Mouse (Mus musculus): ENCODE measurements around the gene Gad1. TPM values are rescaled to one million over a fixed set of nuclear protein-coding genes. Genes with fewer than 3 reads are reported as not detected.

The Gad1 gene
- polyA plus RNA-seq, 1 experiment from 2014 or later: 0.57 TPM

GRCm38 (mm10) chr2:70628397-70628796, 75.5 kb downstream of the Gad1 start:
- Histone ChIP-seq H3K9ac (ENCODE audit: low read depth, low read length) (no peak overlapping the region), H3K4me2 (no peak overlapping the region), H3K36me3 (ENCODE audit: control insufficient read depth, insufficient read depth, low read length) (no peaks in the 10 kb centered on the region), H3K27ac (ENCODE audit: low read depth, low read length) (no peak overlapping the region), H3K9me3 (replicated peaks; ENCODE audit: control insufficient read depth, low read length) (no peaks in the 10 kb centered on the region), H3K4me1 (ENCODE audit: control insufficient read depth, insufficient read depth, low read length) (0 out of 2 replicates have a peak, but pooled peaks cover 2% of the 10 kb centered on the region), H3K27me3 (ENCODE audit: control insufficient read depth, insufficient read depth, low read length) (no peaks in the 10 kb centered on the region), H3K4me3 (ENCODE audit: low read depth, low read length) (no peak overlapping the region)
- no peak for ATAC-seq (replicated peaks; ENCODE audit: insufficient number of reproducible peaks, low FRiP score, low TSS enrichment)
- 80% methylated on average over 12 of the region's 12 CpGs for WGBS (ENCODE audit: insufficient replicate concordance)

DNA sequence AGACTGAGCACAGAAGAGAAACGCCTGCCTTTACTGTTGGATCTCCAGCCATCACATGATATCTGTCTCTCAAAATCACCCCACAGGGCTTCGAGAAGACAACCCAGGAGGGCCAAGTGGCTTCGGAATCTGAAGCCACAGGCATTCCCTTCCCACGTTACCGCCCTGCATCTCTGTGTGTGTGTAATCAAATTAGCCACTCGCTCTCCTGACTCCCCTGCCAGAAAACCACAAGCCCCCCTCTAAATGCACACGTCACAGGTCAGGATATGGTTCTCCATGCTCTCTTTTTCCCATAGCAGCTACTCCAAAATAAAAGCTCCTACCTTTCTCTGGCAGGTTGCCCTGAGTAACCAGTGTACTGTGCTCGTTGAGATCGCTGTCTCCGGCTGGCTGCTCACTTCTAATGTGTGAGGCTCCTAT, 76.5 kb downstream of the Gad1 start:
- Histone ChIP-seq H3K27me3 (ENCODE audit: control insufficient read depth, insufficient read depth, low read length) (no peaks in the 10 kb centered on the region), H3K27ac (ENCODE audit: low read depth, low read length) (no peak overlapping the region), H3K4me2 (peak overlapping the region; percentile 54), H3K9me3 (replicated peaks; ENCODE audit: control insufficient read depth, low read length) (no peaks in the 10 kb centered on the region), H3K36me3 (ENCODE audit: control insufficient read depth, insufficient read depth, low read length) (no peaks in the 10 kb centered on the region), H3K4me3 (ENCODE audit: low read depth, low read length) (0 out of 2 replicates have a peak overlapping the region, but pooled peaks have one; percentile 18), H3K4me1 (ENCODE audit: control insufficient read depth, insufficient read depth, low read length) (0 out of 2 replicates have a peak, but pooled peaks cover 2% of the 10 kb centered on the region), H3K9ac (ENCODE audit: low read depth, low read length) (peak overlapping the region; percentile 39; the same call in 1 of the 2 replicates)
- no peak for ATAC-seq (replicated peaks; ENCODE audit: insufficient number of reproducible peaks, low FRiP score, low TSS enrichment)
- 17% methylated on average over 10 of the region's 10 CpGs for WGBS (ENCODE audit: insufficient replicate concordance)

GRCm38 (mm10) chr2:70629921-70630320, 77.0 kb downstream of the Gad1 start:
- 0 out of 2 replicates have a peak overlapping the region, but pooled peaks have one; percentile 18 for H3K4me3 ChIP-seq (ENCODE audit: low read depth, low read length)
- H3K27ac ChIP-seq (ENCODE audit: low read depth, low read length): no peak overlapping the region
- H3K4me2 ChIP-seq: peak overlapping the region; percentile 54
- no peaks in the 10 kb centered on the region for H3K36me3 ChIP-seq (ENCODE audit: control insufficient read depth, insufficient read depth, low read length)
- ATAC-seq (replicated peaks; ENCODE audit: insufficient number of reproducible peaks, low FRiP score, low TSS enrichment): no peak
- 0 out of 2 replicates have a peak, but pooled peaks cover 2% of the 10 kb centered on the region for H3K4me1 ChIP-seq (ENCODE audit: control insufficient read depth, insufficient read depth, low read length)
- H3K27me3 ChIP-seq (ENCODE audit: control insufficient read depth, insufficient read depth, low read length): no peaks in the 10 kb centered on the region
- H3K9me3 ChIP-seq (replicated peaks; ENCODE audit: control insufficient read depth, low read length): no peaks in the 10 kb centered on the region
- 74% methylated on average over 3 of the region's 3 CpGs for WGBS (ENCODE audit: insufficient replicate concordance)
- no peak overlapping the region for H3K9ac ChIP-seq (ENCODE audit: low read depth, low read length)

- H3K36me3 ChIP-seq (ENCODE audit: control insufficient read depth, insufficient read depth, low read length): no peaks in the 10 kb centered on the region
- no peak overlapping the region for H3K4me3 ChIP-seq (ENCODE audit: low read depth, low read length)
- 0 out of 2 replicates have a peak, but pooled peaks cover 2% of the 10 kb centered on the region for H3K4me1 ChIP-seq (ENCODE audit: control insufficient read depth, insufficient read depth, low read length)
- H3K27me3 ChIP-seq (ENCODE audit: control insufficient read depth, insufficient read depth, low read length): no peaks in the 10 kb centered on the region
- ATAC-seq (replicated peaks; ENCODE audit: insufficient number of reproducible peaks, low FRiP score, low TSS enrichment): no peak
- no peak overlapping the region for H3K27ac ChIP-seq (ENCODE audit: low read depth, low read length)
- no peak overlapping the region for H3K4me2 ChIP-seq
- 85% methylated on average over 1 of the region's 1 CpGs for WGBS (ENCODE audit: insufficient replicate concordance)
- no peak overlapping the region for H3K9ac ChIP-seq (ENCODE audit: low read depth, low read length)
- H3K9me3 ChIP-seq (replicated peaks; ENCODE audit: control insufficient read depth, low read length): no peaks in the 10 kb centered on the region
Observed at GRCm38 (mm10) chr2:70631321-70631720, 78.4 kb downstream of the Gad1 start.

GRCm38 (mm10) chr2:70632412-70632811, 79.5 kb downstream of the Gad1 start:
- WGBS (ENCODE audit: insufficient replicate concordance): 77% methylated on average over 1 of the region's 1 CpGs
- Histone ChIP-seq H3K36me3 (ENCODE audit: control insufficient read depth, insufficient read depth, low read length) (no peaks in the 10 kb centered on the region), H3K4me1 (ENCODE audit: control insufficient read depth, insufficient read depth, low read length) (0 out of 2 replicates have a peak, but pooled peaks cover 2% of the 10 kb centered on the region), H3K9me3 (replicated peaks; ENCODE audit: control insufficient read depth, low read length) (no peaks in the 10 kb centered on the region), H3K9ac (ENCODE audit: low read depth, low read length) (no peak overlapping the region), H3K27ac (ENCODE audit: low read depth, low read length) (no peak overlapping the region), H3K27me3 (ENCODE audit: control insufficient read depth, insufficient read depth, low read length) (no peaks in the 10 kb centered on the region), H3K4me3 (ENCODE audit: low read depth, low read length) (no peak overlapping the region), H3K4me2 (no peak overlapping the region)
- ATAC-seq (replicated peaks; ENCODE audit: insufficient number of reproducible peaks, low FRiP score, low TSS enrichment): no peak

GRCm38 (mm10) chr2:70634028-70634690, 81.3 kb downstream of the Gad1 start:
- H3K4me3 ChIP-seq (ENCODE audit: low read depth, low read length): no peak overlapping the region
- no peak overlapping the region for H3K4me2 ChIP-seq
- no peak for ATAC-seq (replicated peaks; ENCODE audit: insufficient number of reproducible peaks, low FRiP score, low TSS enrichment)
- no peak overlapping the region for H3K9ac ChIP-seq (ENCODE audit: low read depth, low read length)
- H3K36me3 ChIP-seq (ENCODE audit: control insufficient read depth, insufficient read depth, low read length): no peaks in the 10 kb centered on the region
- H3K4me1 ChIP-seq (ENCODE audit: control insufficient read depth, insufficient read depth, low read length): 0 out of 2 replicates have a peak, but pooled peaks cover 2% of the 10 kb centered on the region
- WGBS (ENCODE audit: insufficient replicate concordance): 84% methylated on average over 5 of the region's 5 CpGs
- H3K27ac ChIP-seq (ENCODE audit: low read depth, low read length): no peak overlapping the region
- no peaks in the 10 kb centered on the region for H3K27me3 ChIP-seq (ENCODE audit: control insufficient read depth, insufficient read depth, low read length)
- H3K9me3 ChIP-seq (replicated peaks; ENCODE audit: control insufficient read depth, low read length): no peaks in the 10 kb centered on the region

GRCm38 (mm10) chr2:70640968-70641367, 88.1 kb downstream of the Gad1 start:
- no peak overlapping the region for H3K4me3 ChIP-seq (ENCODE audit: low read depth, low read length)
- H3K9me3 ChIP-seq (replicated peaks; ENCODE audit: control insufficient read depth, low read length): no peaks in the 10 kb centered on the region
- no peak overlapping the region for H3K27ac ChIP-seq (ENCODE audit: low read depth, low read length)
- H3K27me3 ChIP-seq (ENCODE audit: control insufficient read depth, insufficient read depth, low read length): no peaks in the 10 kb centered on the region
- no peak overlapping the region for H3K4me2 ChIP-seq
- ATAC-seq (replicated peaks; ENCODE audit: insufficient number of reproducible peaks, low FRiP score, low TSS enrichment): no peak
- no peaks in the 10 kb centered on the region for H3K4me1 ChIP-seq (ENCODE audit: control insufficient read depth, insufficient read depth, low read length)
- no peak overlapping the region for H3K9ac ChIP-seq (ENCODE audit: low read depth, low read length)
- no peaks in the 10 kb centered on the region for H3K36me3 ChIP-seq (ENCODE audit: control insufficient read depth, insufficient read depth, low read length)

DNA sequence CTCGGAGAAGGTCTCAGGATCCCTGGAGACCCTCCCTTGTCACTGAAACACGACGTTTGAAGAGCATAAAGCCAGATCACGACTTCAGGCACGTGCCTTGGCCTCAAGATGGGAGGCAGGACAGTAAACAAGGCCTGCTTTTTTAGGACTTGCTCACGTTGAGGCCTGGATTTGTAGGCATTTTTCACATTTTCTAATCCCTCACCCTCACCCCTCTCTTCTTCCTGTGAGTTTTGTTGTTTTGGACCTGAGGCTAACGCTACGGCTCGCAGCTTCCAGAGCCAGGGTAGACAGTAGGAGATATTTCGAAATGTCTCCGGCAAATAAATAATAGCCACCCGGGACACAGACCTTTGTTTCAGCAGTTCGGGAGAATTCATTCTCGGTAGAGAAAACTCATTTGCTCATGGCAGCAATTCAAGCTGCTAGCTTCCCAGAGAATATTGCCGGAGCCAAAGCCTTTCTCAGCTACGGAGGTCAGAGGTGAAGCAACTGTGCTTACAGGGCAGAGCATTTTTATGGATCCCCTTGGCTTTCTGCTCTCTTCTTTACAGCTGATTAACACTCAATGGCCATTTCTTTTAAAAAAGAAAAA, 90.2 kb downstream of the Gad1 start:
- H3K9me3 ChIP-seq (replicated peaks; ENCODE audit: control insufficient read depth, low read length): no peaks in the 10 kb centered on the region
- WGBS (ENCODE audit: insufficient replicate concordance): 73% methylated on average over 16 of the region's 16 CpGs
- ATAC-seq (replicated peaks; ENCODE audit: insufficient number of reproducible peaks, low FRiP score, low TSS enrichment): no peak
- H3K27ac ChIP-seq (ENCODE audit: low read depth, low read length): no peak overlapping the region
- H3K27me3 ChIP-seq (ENCODE audit: control insufficient read depth, insufficient read depth, low read length): no peaks in the 10 kb centered on the region
- H3K4me3 ChIP-seq (ENCODE audit: low read depth, low read length): no peak overlapping the region
- H3K36me3 ChIP-seq (ENCODE audit: control insufficient read depth, insufficient read depth, low read length): no peaks in the 10 kb centered on the region
- no peak overlapping the region for H3K4me2 ChIP-seq
- no peaks in the 10 kb centered on the region for H3K4me1 ChIP-seq (ENCODE audit: control insufficient read depth, insufficient read depth, low read length)
- H3K9ac ChIP-seq (ENCODE audit: low read depth, low read length): no peak overlapping the region

Measured in heart, embryonic 11.5 days (tissue).